ENCODE assay signal across 30 mouse cellular contexts in genomic region chr9:108403081-108403480, GRCm38 (mm10). TPM values are rescaled to one million over a fixed set of nuclear protein-coding genes. Genes with fewer than 3 reads are reported as not detected.
DNase-seq lines count a peak whose midpoint lies in the region; ATAC-seq and TF ChIP-seq lines count a peak whose summit lies in the region.
"Had no signal": no experiment of that assay in that cellular context is flagged by ENCODE, and none has a peak within 500 bp of the region (broad histone marks: within the 10 kb centered on the region; RNA-seq: fewer than 3 reads in every experiment).

No protein-coding gene starts in this region.

- H3K4me1 ChIP-seq in intestine, embryonic 14.5 days (replicated peaks; ENCODE audit: control insufficient read depth, insufficient read depth, low read length) = peaks cover 2% of the 10 kb centered on the region; the same call in 1 of the 2 replicates
- no peaks in the 10 kb centered on the region for H3K4me1 ChIP-seq in intestine, postnatal 0 days (replicated peaks; ENCODE audit: control insufficient read depth, insufficient read depth, low read length)
- peaks cover 4% of the 10 kb centered on the region for H3K4me1 ChIP-seq in testis, adult 2 months (ENCODE audit: control insufficient read depth, insufficient read depth, low read length)
- peaks cover 13% of the 10 kb centered on the region for H3K4me1 ChIP-seq in midbrain, embryonic 13.5 days (replicated peaks)
- H3K4me1 ChIP-seq in liver, embryonic 12.5 days = peaks cover 10% of the 10 kb centered on the region
- H3K4me1 ChIP-seq: embryonic facial prominence, embryonic 12.5 days; limb, embryonic 12.5 days had no signal

- no peaks in the 10 kb centered on the region for H3K27me3 ChIP-seq in intestine, embryonic 14.5 days (replicated peaks; ENCODE audit: control insufficient read depth, insufficient read depth, low read length)
- H3K27me3 ChIP-seq in intestine, postnatal 0 days (replicated peaks; ENCODE audit: control insufficient read depth, insufficient read depth, low read length) = no peaks in the 10 kb centered on the region
- no peaks in the 10 kb centered on the region for H3K27me3 ChIP-seq in testis, adult 2 months (ENCODE audit: control insufficient read depth, insufficient read depth, low read length)
- no peaks in the 10 kb centered on the region for H3K27me3 ChIP-seq in midbrain, embryonic 13.5 days
- H3K27me3 ChIP-seq in liver, embryonic 12.5 days (replicated peaks) = no peaks in the 10 kb centered on the region
- H3K27me3 ChIP-seq: CH12.LX; embryonic facial prominence, embryonic 12.5 days; forebrain, embryonic 13.5 days; hindbrain, embryonic 15.5 days; limb, embryonic 12.5 days; liver, embryonic 13.5 days; neural tube, embryonic 15.5 days had no signal

- TF ChIP-seq CTCF in intestine, postnatal 0 days (IDR thresholded peaks at IDR 0.05; ENCODE audit: low read depth) = no peak
- no peak for TF ChIP-seq CTCF in testis, adult 2 months (IDR thresholded peaks at IDR 0.05; ENCODE audit: control insufficient read depth, insufficient read depth, insufficient replicate concordance, low read depth, low read length)

- no peaks in the 10 kb centered on the region for H3K36me3 ChIP-seq in intestine, embryonic 14.5 days (ENCODE audit: control insufficient read depth, insufficient read depth, low read length)
- no peaks in the 10 kb centered on the region for H3K36me3 ChIP-seq in intestine, postnatal 0 days (ENCODE audit: control insufficient read depth, insufficient read depth)
- peaks cover 5% of the 10 kb centered on the region for H3K36me3 ChIP-seq in testis, adult 2 months (ENCODE audit: control insufficient read depth, insufficient read depth, low read length)
- H3K36me3 ChIP-seq in midbrain, embryonic 13.5 days = 0 out of 2 replicates have a peak, but pooled peaks cover under 1% of the 10 kb centered on the region
- no peaks in the 10 kb centered on the region for H3K36me3 ChIP-seq in liver, embryonic 12.5 days
- H3K36me3 ChIP-seq: embryonic facial prominence, embryonic 12.5 days; hindbrain, embryonic 15.5 days; limb, embryonic 12.5 days; liver, embryonic 13.5 days; neural tube, embryonic 15.5 days had no signal

- H3K4me3 ChIP-seq in intestine, embryonic 14.5 days (ENCODE audit: low read depth, low read length) = no peak overlapping the region
- no peak overlapping the region for H3K4me3 ChIP-seq in intestine, postnatal 0 days (ENCODE audit: low read depth, low read length)
- H3K4me3 ChIP-seq in testis, adult 2 months (ENCODE audit: control insufficient read depth, low read depth, low read length) = peak overlapping the region; percentile 20; the same call in 1 of the 2 replicates
- H3K4me3 ChIP-seq in midbrain, embryonic 13.5 days (replicated peaks) = no peak overlapping the region
- H3K4me3 ChIP-seq in liver, embryonic 12.5 days = no peak overlapping the region
- H3K4me3 ChIP-seq: embryonic facial prominence, embryonic 12.5 days; erythroblast, embryonic 14.5 days; forebrain, embryonic 13.5 days; hindbrain, embryonic 15.5 days; limb, embryonic 12.5 days; liver, embryonic 13.5 days; neural tube, embryonic 15.5 days had no signal

- no peak overlapping the region for H3K9ac ChIP-seq in intestine, embryonic 14.5 days (ENCODE audit: low read length)
- H3K9ac ChIP-seq in intestine, postnatal 0 days (ENCODE audit: low read depth, low read length) = no peak overlapping the region
- H3K9ac ChIP-seq in midbrain, embryonic 13.5 days (replicated peaks) = no peak overlapping the region
- H3K9ac ChIP-seq in liver, embryonic 12.5 days = no peak overlapping the region
- H3K9ac ChIP-seq: embryonic facial prominence, embryonic 12.5 days; forebrain, embryonic 13.5 days; hindbrain, embryonic 15.5 days; limb, embryonic 12.5 days; liver, embryonic 13.5 days; lung, embryonic 14.5 days; neural tube, embryonic 15.5 days had no signal

- TF ChIP-seq POLR2A in testis, adult 2 months (IDR thresholded peaks at IDR 0.05; ENCODE audit: control insufficient read depth, low read depth, low read length) = no peak

- no peak for ATAC-seq in intestine, embryonic 14.5 days (replicated peaks; ENCODE audit: low FRiP score, low TSS enrichment, low read depth)
- no peak for ATAC-seq in intestine, postnatal 0 days
- no peak for ATAC-seq in midbrain, embryonic 13.5 days
- no peak for ATAC-seq in liver, embryonic 12.5 days
- ATAC-seq: forebrain, embryonic 13.5 days; midbrain, embryonic 16.5 days had no signal

- no peaks in the 10 kb centered on the region for H3K9me3 ChIP-seq in intestine, embryonic 14.5 days (ENCODE audit: control insufficient read depth, low read length)
- H3K9me3 ChIP-seq in intestine, postnatal 0 days (ENCODE audit: control insufficient read depth) = no peaks in the 10 kb centered on the region
- no peaks in the 10 kb centered on the region for H3K9me3 ChIP-seq in midbrain, embryonic 13.5 days
- no peaks in the 10 kb centered on the region for H3K9me3 ChIP-seq in liver, embryonic 12.5 days (replicated peaks)
- H3K9me3 ChIP-seq: embryonic facial prominence, embryonic 12.5 days; forebrain, embryonic 13.5 days; hindbrain, embryonic 15.5 days; limb, embryonic 12.5 days; liver, embryonic 13.5 days; neural tube, embryonic 15.5 days had no signal

- H3K27ac ChIP-seq in intestine, embryonic 14.5 days (ENCODE audit: low read depth) = peak overlapping the region; percentile 80; the same call in 1 of the 2 replicates
- no peak overlapping the region for H3K27ac ChIP-seq in intestine, postnatal 0 days (ENCODE audit: low read depth, low read length)
- H3K27ac ChIP-seq in testis, adult 2 months (ENCODE audit: control insufficient read depth, insufficient read depth, low read depth, low read length) = peak overlapping the region; percentile 46; the same call in 1 of the 2 replicates
- H3K27ac ChIP-seq in midbrain, embryonic 13.5 days = no peak overlapping the region
- no peak overlapping the region for H3K27ac ChIP-seq in liver, embryonic 12.5 days
- H3K27ac ChIP-seq: embryonic facial prominence, embryonic 12.5 days; forebrain, embryonic 13.5 days; hindbrain, embryonic 15.5 days; limb, embryonic 12.5 days; liver, embryonic 13.5 days; neural tube, embryonic 15.5 days had no signal

- H3K4me2 ChIP-seq in intestine, embryonic 14.5 days (ENCODE audit: low read length) = no peak overlapping the region
- H3K4me2 ChIP-seq in intestine, postnatal 0 days (replicated peaks; ENCODE audit: low read depth) = no peak overlapping the region
- no peak overlapping the region for H3K4me2 ChIP-seq in midbrain, embryonic 13.5 days (replicated peaks)
- no peak overlapping the region for H3K4me2 ChIP-seq in liver, embryonic 12.5 days
- H3K4me2 ChIP-seq: embryonic facial prominence, embryonic 12.5 days; forebrain, embryonic 13.5 days; hindbrain, embryonic 15.5 days; limb, embryonic 12.5 days; liver, embryonic 13.5 days; lung, embryonic 14.5 days; neural tube, embryonic 15.5 days had no signal

- no peak for DNase-seq in intestine, embryonic 14.5 days (ENCODE audit: low spot score)
- DNase-seq in testis, postnatal 10 days (ENCODE audit: low spot score) = no peak
- peak; percentile 40 for DNase-seq in right cerebral cortex, postnatal 25 days
- no peak for DNase-seq in Muller cell, postnatal 12 days (ENCODE audit: inconsistent ontology term)
- DNase-seq: adrenal gland, postnatal 36 days; cerebellum, adult 9-11 months; gastrocnemius, postnatal 10 days; heart, adult 18-20 months; heart, postnatal 4 days; kidney, adult 2 months; kidney, postnatal 14 days; liver, embryonic 13.5 days; lung, embryonic 14.5 days; lung, postnatal 36 days; thymus, postnatal 14 days had no signal

- WGBS in intestine, embryonic 14.5 days = 73% methylated on average over 4 of the region's 4 CpGs
- WGBS in intestine, postnatal 0 days = 79% methylated on average over 4 of the region's 4 CpGs
- WGBS in midbrain, embryonic 13.5 days = 84% methylated on average over 4 of the region's 4 CpGs
- WGBS in liver, embryonic 12.5 days (ENCODE audit: insufficient replicate concordance) = 67% methylated on average over 4 of the region's 4 CpGs

RNA-seq across cellular contexts. Expression of gene 1700102P08Rik, which starts 10.5 kb away (rescaled TPM):
- polyA plus RNA-seq in intestine, embryonic 14.5 days (2014; fragmentation: Nextera tagmentation; extraction: Ambion mirVana) = 0.55 and 0.66 TPM in 2 replicates
- polyA plus RNA-seq in intestine, postnatal 0 days (2015; fragmentation: Nextera tagmentation; extraction: Ambion mirVana) = 0.14 TPM in 1 of 2 replicates, not detected in the other
- 72.2 and 91.0 TPM in 2 replicates for polyA plus RNA-seq in testis, adult 2 months (2012; rRNA removed)
- polyA plus RNA-seq in midbrain, embryonic 13.5 days (2015; fragmentation: Nextera tagmentation; extraction: Ambion mirVana) = 2.1 and 2.2 TPM in 2 replicates
- 0.32 and 0.59 TPM in 2 replicates for polyA plus RNA-seq in liver, embryonic 12.5 days (2016; fragmentation: Nextera tagmentation; extraction: Ambion mirVana)
- polyA plus RNA-seq: small intestine, adult 2 months had no signal

RNA-seq across cellular contexts. Expression of gene Ccdc36, which starts 25.2 kb away (rescaled TPM):
- 1.5 and 1.7 TPM in 2 replicates for polyA plus RNA-seq in intestine, embryonic 14.5 days (2014; fragmentation: Nextera tagmentation; extraction: Ambion mirVana)
- 0.29 TPM in 2 replicates for polyA plus RNA-seq in intestine, postnatal 0 days (2015; fragmentation: Nextera tagmentation; extraction: Ambion mirVana)
- polyA plus RNA-seq in testis, adult 2 months (2012; rRNA removed) = 5.3 and 5.8 TPM in 2 replicates
- polyA plus RNA-seq in midbrain, embryonic 13.5 days (2015; fragmentation: Nextera tagmentation; extraction: Ambion mirVana) = 1.3 and 1.7 TPM in 2 replicates
- 0.55 TPM in 2 replicates for polyA plus RNA-seq in liver, embryonic 12.5 days (2016; fragmentation: Nextera tagmentation; extraction: Ambion mirVana)
- polyA plus RNA-seq: erythroblast, embryonic 14.5 days; kidney, adult 2 months; small intestine, adult 2 months had no signal

RNA-seq across cellular contexts. Expression of gene BC048562, which starts 33.2 kb away (rescaled TPM):
- polyA plus RNA-seq in intestine, embryonic 14.5 days (2014; fragmentation: Nextera tagmentation; extraction: Ambion mirVana) = not detected in 2 replicates
- polyA plus RNA-seq in intestine, postnatal 0 days (2015; fragmentation: Nextera tagmentation; extraction: Ambion mirVana) = not detected in 2 replicates
- polyA plus RNA-seq in testis, adult 2 months (2012; rRNA removed) = 91.8 and 100 TPM in 2 replicates
- polyA plus RNA-seq in midbrain, embryonic 13.5 days (2015; fragmentation: Nextera tagmentation; extraction: Ambion mirVana) = not detected in 2 replicates
- not detected in 2 replicates for polyA plus RNA-seq in liver, embryonic 12.5 days (2016; fragmentation: Nextera tagmentation; extraction: Ambion mirVana)
- polyA plus RNA-seq: cortical plate, adult 2 months; embryonic facial prominence, embryonic 12.5 days; erythroblast, embryonic 14.5 days; forebrain, embryonic 13.5 days; heart, embryonic 14.5 days; hindbrain, embryonic 15.5 days; kidney, adult 2 months; limb, embryonic 12.5 days; liver, embryonic 13.5 days; lung, embryonic 14.5 days; midbrain, embryonic 16.5 days; neural tube, embryonic 15.5 days; small intestine, adult 2 months had no signal

RNA-seq across cellular contexts. Expression of gene Usp4, which starts 55.4 kb away (rescaled TPM):
- 103 and 114 TPM in 2 replicates for polyA plus RNA-seq in intestine, embryonic 14.5 days (2014; fragmentation: Nextera tagmentation; extraction: Ambion mirVana)
- 44.9 and 45.2 TPM in 2 replicates for polyA plus RNA-seq in intestine, postnatal 0 days (2015; fragmentation: Nextera tagmentation; extraction: Ambion mirVana)
- 115 and 116 TPM in 2 replicates for polyA plus RNA-seq in testis, adult 2 months (2012; rRNA removed)
- 143 and 146 TPM in 2 replicates for polyA plus RNA-seq in midbrain, embryonic 13.5 days (2015; fragmentation: Nextera tagmentation; extraction: Ambion mirVana)
- 87.4 and 92.1 TPM in 2 replicates for polyA plus RNA-seq in liver, embryonic 12.5 days (2016; fragmentation: Nextera tagmentation; extraction: Ambion mirVana)

RNA-seq across cellular contexts. Expression of gene Ccdc71, which starts 57.2 kb away (rescaled TPM):
- polyA plus RNA-seq in intestine, embryonic 14.5 days (2014; fragmentation: Nextera tagmentation; extraction: Ambion mirVana) = 43.9 and 49.7 TPM in 2 replicates
- 29.4 and 30.2 TPM in 2 replicates for polyA plus RNA-seq in intestine, postnatal 0 days (2015; fragmentation: Nextera tagmentation; extraction: Ambion mirVana)
- 19.4 and 20.6 TPM in 2 replicates for polyA plus RNA-seq in testis, adult 2 months (2012; rRNA removed)
- polyA plus RNA-seq in midbrain, embryonic 13.5 days (2015; fragmentation: Nextera tagmentation; extraction: Ambion mirVana) = 59.7 and 63.5 TPM in 2 replicates
- polyA plus RNA-seq in liver, embryonic 12.5 days (2016; fragmentation: Nextera tagmentation; extraction: Ambion mirVana) = 28.5 and 32.9 TPM in 2 replicates

Comparison
In these comparisons a context has a peak if more than half of its experiments do, and no peak if none do; other contexts are left out.
1. H3K27ac ChIP-seq: peak in intestine, embryonic 14.5 days (single experiment) and testis, adult 2 months (single experiment); none in intestine, postnatal 0 days (single experiment), midbrain, embryonic 13.5 days (single experiment) and liver, embryonic 12.5 days (single experiment).
2. RNA of gene 1700102P08Rik, which starts 10.5 kb away (polyA plus RNA-seq): 72.2 to 91.0 TPM in testis, adult 2 months; 2.1 to 2.2 TPM in midbrain, embryonic 13.5 days, 0.55 to 0.66 TPM in intestine, embryonic 14.5 days, 0.32 to 0.59 TPM in liver, embryonic 12.5 days and 0.14 TPM in intestine, postnatal 0 days; every median in the first group is over 10 times any median in the second.
3. RNA of gene BC048562, which starts 33.2 kb away (polyA plus RNA-seq): 91.8 to 100 TPM in testis, adult 2 months; not detected in intestine, embryonic 14.5 days, not detected in intestine, postnatal 0 days, not detected in midbrain, embryonic 13.5 days and not detected in liver, embryonic 12.5 days; every median in the first group is over 10 times any median in the second.